Mouse (Mus musculus) myocyte (in vitro differentiated cells): ENCODE results near the gene Grk1.

Experiments used
- CEBPB ChIP-seq: IDR thresholded peaks from 2 replicates; pipeline ENCODE4 v1.6.1; 2011; ENCODE audit warnings: mild to moderate bottlenecking, moderate library complexity; ENCODE audit not compliant: poor library complexity, insufficient read depth, severe bottlenecking
- E2F4 ChIP-seq: IDR thresholded peaks from one replicate; pipeline ENCODE4 v1.6.1; 2011; ENCODE audit warnings: mild to moderate bottlenecking, control low read depth, moderate library complexity; ENCODE audit not compliant: insufficient read depth
- MAX ChIP-seq: IDR thresholded peaks from one replicate; pipeline ENCODE4 v1.6.1; 2011; ENCODE audit warnings: low read depth, mild to moderate bottlenecking, control low read depth
- MYOD1 ChIP-seq, 3 experiments: IDR thresholded peaks; one replicate each; pipeline ENCODE4 v1.6.1; 2011; ENCODE audit warnings: control low read depth in 2 of 3, low read depth in 2 of 3, mild to moderate bottlenecking in 2 of 3, moderate library complexity in 1 of 3; ENCODE audit not compliant: insufficient read length in 2 of 3, control insufficient read depth in 1 of 3
- MYOG ChIP-seq, 3 experiments: IDR thresholded peaks; one replicate each; pipeline ENCODE4 v1.6.1; 2011; ENCODE audit warnings: control low read depth in 2 of 3, low read depth in 2 of 3, mild to moderate bottlenecking in 2 of 3; ENCODE audit not compliant: insufficient read length in 2 of 3, control insufficient read depth in 1 of 3, insufficient read depth in 1 of 3
- POLR2A ChIP-seq: IDR thresholded peaks from one replicate; pipeline ENCODE4 v1.6.1; 2011; ENCODE audit warnings: low read depth, mild to moderate bottlenecking, control low read depth, moderate library complexity; ENCODE audit not compliant: insufficient read length
- POLR2AphosphoS2 ChIP-seq: IDR thresholded peaks from one replicate; pipeline ENCODE4 v1.6.1; 2011; ENCODE audit warnings: low read depth, control low read depth; ENCODE audit not compliant: insufficient read length
- REST ChIP-seq: IDR thresholded peaks from one replicate; pipeline ENCODE4 v1.6.1; 2011; ENCODE audit warnings: mild to moderate bottlenecking, control low read depth, moderate library complexity; ENCODE audit not compliant: insufficient read depth, insufficient read length
- TCF12 ChIP-seq: IDR thresholded peaks from one replicate; pipeline ENCODE4 v1.6.1; 2011; ENCODE audit warnings: mild to moderate bottlenecking, control low read depth; ENCODE audit not compliant: poor library complexity, insufficient read depth, severe bottlenecking
- TCF3 ChIP-seq: IDR thresholded peaks from one replicate; pipeline ENCODE4 v1.6.1; 2011; ENCODE audit warnings: low read depth, control low read depth; ENCODE audit not compliant: insufficient read length
- USF1 ChIP-seq: IDR thresholded peaks from one replicate; pipeline ENCODE4 v1.6.1; 2011; ENCODE audit warnings: low read depth, mild to moderate bottlenecking, control low read depth, moderate library complexity

DNA sequence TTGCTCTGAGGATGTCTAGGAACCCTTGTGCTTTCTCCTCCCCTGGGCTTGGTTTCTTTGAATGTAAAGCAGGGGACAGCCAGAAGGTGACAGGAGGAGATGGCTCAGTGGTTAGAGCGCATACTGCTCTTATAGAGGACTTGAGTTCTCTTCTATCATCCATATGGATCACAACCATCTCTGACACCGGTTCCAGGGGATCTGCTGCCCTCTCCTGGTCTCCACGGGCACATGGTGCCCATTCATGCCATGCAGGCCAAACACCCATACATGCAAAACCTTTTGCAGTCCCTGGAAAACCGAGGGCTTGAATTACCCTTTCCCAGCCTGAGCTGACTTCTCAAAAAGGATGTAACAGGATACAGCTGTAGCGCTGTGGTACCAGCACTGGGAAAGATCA lies 62.1 kb downstream of the Grk1 start:
- no peak for TF ChIP-seq POLR2AphosphoS2
- no peak for TF ChIP-seq USF1
- TF ChIP-seq CEBPB = no peak
- no peak for TF ChIP-seq POLR2A
- no peak for TF ChIP-seq TCF12
- TF ChIP-seq E2F4 = no peak
- no peak for TF ChIP-seq TCF3
- TF ChIP-seq MYOG (IDR thresholded peaks at IDR 0.05; ENCODE audit: control insufficient read depth in 1 of 3, insufficient read depth in 1 of 3, insufficient read length in 2 of 3, low read depth in 2 of 3) = no peak
- TF ChIP-seq MYOD1 (IDR thresholded peaks at IDR 0.05; ENCODE audit: control insufficient read depth in 1 of 3, insufficient read length in 2 of 3, low read depth in 2 of 3) = no peak
- no peak for TF ChIP-seq MAX
- no peak for TF ChIP-seq REST
